Mouse (Mus musculus) G1E (cell line): ENCODE measurements around the gene Nrxn3.

Source experiments
- CTCF ChIP-seq: IDR thresholded peaks from 2 replicates; pipeline ENCODE4 v1.5.1; 2012; ENCODE audit warnings: low read depth, low read length, inconsistent platforms, mixed read lengths
- GATA1 ChIP-seq: IDR thresholded peaks from 2 replicates; pipeline ENCODE4 v1.6.1; 2012; ENCODE audit warnings: borderline replicate concordance, low read length, inconsistent platforms, mixed read lengths

- TF ChIP-seq CTCF = no peak
- TF ChIP-seq GATA1 = no peak
These were observed 518.9 kb downstream of the Nrxn3 start for GRCm38 (mm10) chr12:89241554-89241953.
